Mouse (Mus musculus): ENCODE data around the gene Ubp1. TPM values are rescaled to one million over a fixed set of nuclear protein-coding genes. Genes with fewer than 3 reads are reported as not detected.

Ubp1 gene
- polyA plus RNA-seq, 1 experiment from 2014 or later = 81.9 TPM

GRCm38 (mm10) chr9:114014034-114014433 is 83.3 kb downstream of the Ubp1 start:
- no peak for TF ChIP-seq CTCF (IDR thresholded peaks at IDR 0.05)
- ChIA-PET CTCF (interaction anchor here (1.4 kb wide), 1 partner anchor 13 kb away, joined by 5 read pairs; no protein-coding TSS in a partner anchor), POLR2A (no interaction called here)
- ATAC-seq = no peak
- H3K27me3 ChIP-seq = no peaks in the 10 kb centered on the region
- DNase-seq (ENCODE audit: low read depth, low spot score) = no peak
- in situ Hi-C loops (cut with MboI; ENCODE audit: low pct_unique_long_range_greater_than_20kb) = no loop called here

GRCm38 (mm10) chr9:114015724-114016123 is 85.0 kb downstream of the Ubp1 start:
- H3K27me3 ChIP-seq = no peaks in the 10 kb centered on the region
- ChIA-PET POLR2A (no interaction called here), CTCF (interaction anchor here (1.3 kb wide), 1 partner anchor 14 kb away, joined by 3 read pairs; no protein-coding TSS in a partner anchor)
- in situ Hi-C loops (cut with MboI; ENCODE audit: low pct_unique_long_range_greater_than_20kb) = no loop called here
- peak; percentile 63 for TF ChIP-seq CTCF (IDR thresholded peaks at IDR 0.05)
- ATAC-seq (no peak), DNase-seq (ENCODE audit: low read depth, low spot score) (no peak)

- POLR2A ChIA-PET = no interaction called here
- in situ Hi-C loops (cut with MboI; ENCODE audit: low pct_unique_long_range_greater_than_20kb) = no loop called here
These were observed 85.7 kb downstream of the Ubp1 start for GRCm38 (mm10) chr9:114016402-114016801.

GRCm38 (mm10) chr9:114019012-114019762 is 88.5 kb downstream of the Ubp1 start:
- in situ Hi-C loops (cut with MboI; ENCODE audit: low pct_unique_long_range_greater_than_20kb) = no loop called here
- CTCF ChIA-PET = interaction anchor here (1.2 to 2.0 kb wide), 3 partner anchors 8 to 29 kb away, joined by 3 to 7 read pairs (median 6); no protein-coding TSS in a partner anchor
- no peak for TF ChIP-seq CTCF (IDR thresholded peaks at IDR 0.05)
- DNase-seq (ENCODE audit: low read depth, low spot score) (no peak), ATAC-seq (no peak)
- POLR2A ChIA-PET = no interaction called here
- H3K27me3 ChIP-seq = no peaks in the 10 kb centered on the region

More at GRCm38 (mm10) chr9:114016402-114016801, 85.7 kb downstream of the Ubp1 start:
- ATAC-seq = peak; percentile 67
- TF ChIP-seq CTCF (IDR thresholded peaks at IDR 0.05) = no peak
- H3K27me3 ChIP-seq = no peaks in the 10 kb centered on the region
- DNase-seq (ENCODE audit: low read depth, low spot score) = no peak
- CTCF ChIA-PET = interaction anchor here (1.3 kb wide), 1 partner anchor 14 kb away, joined by 3 read pairs; no protein-coding TSS in a partner anchor

- CTCF ChIA-PET = no interaction called here
- DNase-seq (ENCODE audit: low read depth, low spot score) (no peak), ATAC-seq (no peak)
- TF ChIP-seq CTCF (IDR thresholded peaks at IDR 0.05) = no peak
- POLR2A ChIA-PET = no interaction called here
- H3K27me3 ChIP-seq = no peaks in the 10 kb centered on the region
- in situ Hi-C loops (cut with MboI; ENCODE audit: low pct_unique_long_range_greater_than_20kb) = no loop called here
These were observed 91.4 kb downstream of the Ubp1 start for GRCm38 (mm10) chr9:114022141-114022540.

- H3K27me3 ChIP-seq = no peaks in the 10 kb centered on the region
- CTCF ChIA-PET = no interaction called here
- POLR2A ChIA-PET = no interaction called here
- no peak for TF ChIP-seq CTCF (IDR thresholded peaks at IDR 0.05)
- ATAC-seq (no peak), DNase-seq (ENCODE audit: low read depth, low spot score) (no peak)
- in situ Hi-C loops (cut with MboI; ENCODE audit: low pct_unique_long_range_greater_than_20kb) = loop anchor here (25.0 kb wide), 1 partner anchor 362 kb away; the partner anchor contains the start of gene Crtap
These were observed 94.4 kb downstream of the Ubp1 start for GRCm38 (mm10) chr9:114025182-114025581.

GRCm38 (mm10) chr9:114025846-114026245 is 95.1 kb downstream of the Ubp1 start:
- H3K27me3 ChIP-seq = no peaks in the 10 kb centered on the region
- DNase-seq (ENCODE audit: low read depth, low spot score) (no peak), ATAC-seq (no peak)
- CTCF ChIA-PET = interaction anchor here (1.7 kb wide), 1 partner anchor 20 kb away, joined by 4 read pairs; the partner anchor contains the start of gene Fbxl2
- in situ Hi-C loops (cut with MboI; ENCODE audit: low pct_unique_long_range_greater_than_20kb) = loop anchor here (25.0 kb wide), 1 partner anchor 361 kb away; the partner anchor contains the start of gene Crtap
- POLR2A ChIA-PET = no interaction called here
- TF ChIP-seq CTCF (IDR thresholded peaks at IDR 0.05) = no peak

- CTCF ChIA-PET = interaction anchor here (1.6 to 1.7 kb wide), 4 partner anchors 8 to 19 kb away, joined by 4 to 8 read pairs (median 6); partner anchors contain the start of gene Fbxl2
- in situ Hi-C loops (cut with MboI; ENCODE audit: low pct_unique_long_range_greater_than_20kb) = loop anchor here (25.0 kb wide), 1 partner anchor 361 kb away; the partner anchor contains the start of gene Crtap
- DNase-seq (ENCODE audit: low read depth, low spot score) = no peak
- peak; percentile 90 for ATAC-seq
- H3K27me3 ChIP-seq = no peaks in the 10 kb centered on the region
- POLR2A ChIA-PET = no interaction called here
- no peak for TF ChIP-seq CTCF (IDR thresholded peaks at IDR 0.05)
These were observed 95.7 kb downstream of the Ubp1 start for GRCm38 (mm10) chr9:114026261-114026934.

Other genes with a start within 250 kb of the Ubp1 start
- 186 TPM for gene Pdcd6ip, start 222.7 kb upstream of the Ubp1 start, polyA plus RNA-seq (2021)
- gene Clasp2, start 189.5 kb upstream of the Ubp1 start, polyA plus RNA-seq (2021) = 26.9 TPM
- gene Fbxl2, start 115.3 kb downstream of the Ubp1 start, polyA plus RNA-seq (2021) = 13.0 TPM
- gene Susd5, start 126.2 kb downstream of the Ubp1 start, polyA plus RNA-seq (2021) = not detected